Mouse (Mus musculus) ES-E14 (cell line): ENCODE results near the gene Adamtsl3. TPM values are rescaled to one million over a fixed set of nuclear protein-coding genes. Genes with fewer than 3 reads are reported as not detected.

Experiments used
- DNase-seq: peaks from one replicate; pipeline ENCODE4 v3.0.0-alpha.2; 2013; ENCODE audit warnings: low read depth, low spot score
- H3K27ac ChIP-seq: 2 replicates; pipeline ENCODE4 v1.5.1; 2012; ENCODE audit warnings: low read depth, mild to moderate bottlenecking, low read length, moderate library complexity, mixed read lengths; ENCODE audit not compliant: poor library complexity, insufficient read depth, severe bottlenecking
- H3K36me3 ChIP-seq: 2 replicates; pipeline ENCODE4 v1.6.1; 2012; ENCODE audit warnings: mild to moderate bottlenecking, low read length, moderate library complexity, mixed read lengths; ENCODE audit not compliant: control insufficient read depth, poor library complexity, insufficient read depth, severe bottlenecking
- H3K4me1 ChIP-seq, 2 experiments: fragments of 150-350 bp in 1 of 2; sonication (generic) in 1 of 2; 2 replicates each; pipeline ENCODE4 v1.6.1; 2012; ENCODE audit warnings: low read length in 2 of 2, mild to moderate bottlenecking in 1 of 2, mixed read lengths in 1 of 2; ENCODE audit not compliant: control insufficient read depth in 2 of 2, insufficient read depth in 2 of 2, poor library complexity in 1 of 2
- H3K4me3 ChIP-seq, 2 experiments: fragments of 150-350 bp in 1 of 2; sonication (generic) in 1 of 2; 2 replicates each; pipeline ENCODE4 v1.5.1; 2012; ENCODE audit warnings: low read length in 2 of 2, low read depth in 1 of 2, mild to moderate bottlenecking in 1 of 2, mixed read lengths in 1 of 2; ENCODE audit not compliant: insufficient read depth in 1 of 2, poor library complexity in 1 of 2, severe bottlenecking in 1 of 2
- H3K9ac ChIP-seq: 2 replicates; pipeline ENCODE4 v1.6.1; 2012; ENCODE audit warnings: low read depth, mild to moderate bottlenecking, low read length, mixed read lengths; ENCODE audit not compliant: poor library complexity, insufficient read depth, severe bottlenecking
- H3K9me3 ChIP-seq: fragments of 150-350 bp; sonication (generic); 2 replicates; pipeline ENCODE4 v1.6.1; 2012; ENCODE audit warnings: low read depth, mild to moderate bottlenecking, low read length; ENCODE audit not compliant: control insufficient read depth, insufficient read depth
- CHD2 ChIP-seq: IDR thresholded peaks from 2 replicates; pipeline ENCODE4 v1.6.1; 2014; ENCODE audit warnings: mild to moderate bottlenecking, low read depth, low read length, inconsistent platforms
- HCFC1 ChIP-seq: IDR thresholded peaks from 2 replicates; pipeline ENCODE4 v1.6.1; 2012; ENCODE audit warnings: low read length, inconsistent platforms, borderline replicate concordance; ENCODE audit not compliant: insufficient read depth
- MAFK ChIP-seq: IDR thresholded peaks from 2 replicates; pipeline ENCODE4 v1.6.1; 2014; ENCODE audit warnings: mild to moderate bottlenecking, low read depth, low read length, inconsistent platforms; ENCODE audit not compliant: insufficient read depth
- ZC3H11A ChIP-seq: IDR thresholded peaks from 2 replicates; pipeline ENCODE4 v1.6.1; 2012; ENCODE audit warnings: low read depth, mild to moderate bottlenecking, inconsistent platforms, low read length, borderline replicate concordance
- ZNF384 ChIP-seq: IDR thresholded peaks from 2 replicates; pipeline ENCODE4 v1.6.1; 2012; ENCODE audit warnings: low read depth, low read length, inconsistent platforms
- in situ Hi-C, 2 experiments: fragments of 600-800 bp; cut with MboI; formaldehyde crosslinking; loops; one replicate each; pipeline ENCODE4 v1.15.1; 2025; ENCODE audit warnings: low sequenced_read_pairs in 2 of 2, inconsistent platforms in 1 of 2; ENCODE audit not compliant: unreplicated experiment in 2 of 2
- total RNA-seq: library from RNA; depleted of rRNA; stranded (reverse); fragments of 300-350 nt; gene quantifications from 2 replicates; pipeline ENCODE4 v1.2.3, GENCODE M21; 2012

Gene Adamtsl3
- total RNA-seq, 1 experiment, result 0.71 TPM

DNA sequence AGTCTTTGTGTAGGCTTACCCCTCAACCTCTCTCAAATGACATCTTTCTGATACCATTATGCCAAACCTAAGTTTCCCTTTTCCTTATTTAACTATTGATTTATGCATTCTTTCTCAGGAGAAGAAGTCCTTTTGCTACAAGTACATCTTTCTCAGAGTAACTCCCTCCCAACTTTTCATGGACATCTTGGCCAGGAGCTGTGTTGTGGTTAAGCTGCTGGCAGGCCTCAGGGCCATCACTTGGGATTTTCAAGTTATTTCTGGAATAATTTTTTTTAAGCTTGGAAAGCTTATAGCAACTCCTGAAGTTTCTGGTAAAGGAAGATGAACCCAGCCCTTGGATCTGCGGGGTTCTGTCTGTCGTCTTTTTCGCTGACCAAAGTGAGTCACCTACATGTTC lies 51.6 kb downstream of the Adamtsl3 start:
- H3K27ac ChIP-seq, result no peak overlapping the region
- no peaks in the 10 kb centered on the region for H3K9me3 ChIP-seq
- in situ Hi-C loops, result no loop called here
- no peak for TF ChIP-seq CHD2
- no peak for TF ChIP-seq ZC3H11A
- no peak for TF ChIP-seq ZNF384
- TF ChIP-seq HCFC1, result no peak
- no peak for TF ChIP-seq MAFK
- H3K9ac ChIP-seq, result no peak overlapping the region
- no peak for DNase-seq
- no peaks in the 10 kb centered on the region for H3K4me1 ChIP-seq
- no peaks in the 10 kb centered on the region for H3K36me3 ChIP-seq
- H3K4me3 ChIP-seq, result no peak overlapping the region

GRCm38 (mm10) chr7:82394435-82395186 lies 59.1 kb downstream of the Adamtsl3 start:
- no peak overlapping the region for H3K4me3 ChIP-seq
- H3K9ac ChIP-seq, result no peak overlapping the region
- DNase-seq, result no peak
- in situ Hi-C loops, result no loop called here
- no peak overlapping the region for H3K27ac ChIP-seq
- H3K9me3 ChIP-seq, result no peaks in the 10 kb centered on the region
- H3K36me3 ChIP-seq, result no peaks in the 10 kb centered on the region
- TF ChIP-seq ZC3H11A (no peak), MAFK (no peak), ZNF384 (no peak), HCFC1 (no peak), CHD2 (no peak)
- no peaks in the 10 kb centered on the region for H3K4me1 ChIP-seq

DNA sequence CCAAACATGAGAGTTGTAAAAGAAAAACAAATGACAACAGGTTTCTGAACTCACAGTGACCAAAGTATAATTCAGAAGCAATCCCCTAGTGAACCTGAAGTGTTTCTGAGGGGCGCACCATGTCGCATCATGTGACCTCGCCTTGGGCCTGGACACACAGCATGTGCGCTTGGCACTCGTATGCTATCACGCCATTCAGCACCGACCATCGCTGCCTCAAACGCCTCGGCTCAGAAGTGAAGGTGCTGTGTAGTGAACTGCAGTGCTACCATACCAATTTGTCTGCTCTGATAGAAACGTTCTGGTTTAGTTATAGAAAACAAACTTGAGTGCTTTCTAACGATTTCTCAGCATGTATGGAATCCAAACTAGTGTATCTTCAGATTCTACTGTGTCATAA lies 59.7 kb downstream of the Adamtsl3 start:
- Histone ChIP-seq H3K9me3 (no peaks in the 10 kb centered on the region), H3K4me1 (no peaks in the 10 kb centered on the region), H3K4me3 (no peak overlapping the region), H3K27ac (no peak overlapping the region), H3K9ac (no peak overlapping the region), H3K36me3 (no peaks in the 10 kb centered on the region)
- no peak for TF ChIP-seq ZC3H11A
- no peak for TF ChIP-seq HCFC1
- no peak for TF ChIP-seq MAFK
- TF ChIP-seq ZNF384, result no peak
- no peak for TF ChIP-seq CHD2
- no peak for DNase-seq
- in situ Hi-C loops, result no loop called here

DNA sequence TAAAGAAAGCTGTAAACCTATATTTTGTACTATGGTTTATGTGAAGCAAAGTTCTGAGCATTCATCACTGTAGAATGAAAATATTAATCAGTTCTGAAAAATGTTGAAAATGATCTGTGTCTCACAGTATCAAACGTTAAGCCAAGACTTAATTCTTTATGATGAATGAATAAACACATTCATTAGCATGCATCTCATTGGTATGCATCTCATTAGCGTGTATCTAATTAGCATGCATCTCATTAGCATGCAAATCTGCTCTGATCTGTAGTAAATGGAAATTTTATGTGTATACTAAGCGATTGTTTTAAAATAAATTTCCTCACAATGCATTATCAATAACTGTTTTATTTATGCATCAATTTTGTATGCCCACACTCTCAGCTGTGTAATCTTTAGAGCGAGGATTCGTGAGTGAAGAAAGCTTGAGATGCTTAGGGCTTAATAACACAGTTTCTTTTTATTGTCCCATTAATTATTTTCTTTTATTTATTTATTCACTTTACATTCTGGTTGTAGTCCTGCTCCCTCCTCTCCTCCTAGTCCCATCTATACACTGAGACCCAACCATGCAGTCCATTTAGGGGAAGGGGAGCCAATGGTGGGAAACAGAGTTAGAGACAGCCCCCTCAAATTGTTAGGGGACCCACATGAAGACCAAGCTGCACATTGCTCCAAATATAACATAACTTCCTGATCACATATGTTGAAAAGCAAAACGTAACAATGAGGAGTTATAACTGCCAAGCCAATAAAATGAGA lies 60.4 kb downstream of the Adamtsl3 start:
- Histone ChIP-seq H3K36me3 (no peaks in the 10 kb centered on the region), H3K4me3 (no peak overlapping the region), H3K27ac (no peak overlapping the region), H3K4me1 (no peaks in the 10 kb centered on the region), H3K9me3 (no peaks in the 10 kb centered on the region), H3K9ac (no peak overlapping the region)
- TF ChIP-seq MAFK, result no peak
- no peak for TF ChIP-seq ZC3H11A
- no peak for TF ChIP-seq ZNF384
- no peak for TF ChIP-seq CHD2
- TF ChIP-seq HCFC1, result no peak
- no peak for DNase-seq
- in situ Hi-C loops, result no loop called here
